Mouse (Mus musculus) heart, embryonic 14.5 days (tissue): ENCODE data around the gene Polg. TPM values are rescaled to one million over a fixed set of nuclear protein-coding genes. Genes with fewer than 3 reads are reported as not detected.

Source experiments
- ATAC-seq: fragments of 200-750 bp; cut with Nextera tagmentation; 2 replicates; pipeline ENCODE4 v1.8.0; 2017; ENCODE audit warnings: low read depth, moderate TSS enrichment; ENCODE audit not compliant: insufficient number of reproducible peaks, insufficient read depth, low FRiP score
- H3K27ac ChIP-seq, 2 experiments: fragments of 200-500 bp in 1 of 2; fragments of 300-500 bp in 1 of 2; sonication (generic) in 1 of 2; replicated peaks in 1 of 2; 2 replicates each; pipeline ENCODE4 v1.5.1; 2012 to 2014; ENCODE audit warnings: low read depth in 2 of 2, low read length in 2 of 2, control low read depth in 1 of 2, mild to moderate bottlenecking in 1 of 2, mixed read lengths in 1 of 2; ENCODE audit not compliant: control insufficient read depth in 1 of 2, insufficient read depth in 1 of 2
- H3K27me3 ChIP-seq: fragments of 300-500 bp; sonication (generic); 2 replicates; pipeline ENCODE4 v1.6.1; 2014; ENCODE audit warnings: mild to moderate bottlenecking, low read length, control low read depth; ENCODE audit not compliant: control insufficient read depth, insufficient read depth
- H3K36me3 ChIP-seq: fragments of 300-500 bp; sonication (generic); 2 replicates; pipeline ENCODE4 v1.6.1; 2014; ENCODE audit warnings: mild to moderate bottlenecking, control low read depth, low read length, mixed read lengths; ENCODE audit not compliant: control insufficient read depth, insufficient read depth
- H3K4me1 ChIP-seq, 2 experiments: fragments of 200-500 bp in 1 of 2; fragments of 300-500 bp in 1 of 2; sonication (generic) in 1 of 2; 2 replicates each; pipeline ENCODE4 v1.6.1; 2012 to 2014; ENCODE audit warnings: low read length in 2 of 2, control low read depth in 1 of 2, mixed read lengths in 1 of 2; ENCODE audit not compliant: control insufficient read depth in 2 of 2, insufficient read depth in 2 of 2
- H3K4me2 ChIP-seq: fragments of 300-500 bp; sonication (generic); 2 replicates; pipeline ENCODE4 v1.6.1; 2014; ENCODE audit warnings: mild to moderate bottlenecking, low read length
- H3K4me3 ChIP-seq, 2 experiments: fragments of 200-500 bp in 1 of 2; fragments of 300-500 bp in 1 of 2; sonication (generic) in 1 of 2; 2 replicates each; pipeline ENCODE4 v1.5.1; 2012 to 2014; ENCODE audit warnings: low read length in 2 of 2, mild to moderate bottlenecking in 2 of 2, control low read depth in 1 of 2, low read depth in 1 of 2, moderate library complexity in 1 of 2; ENCODE audit not compliant: control insufficient read depth in 1 of 2, insufficient read depth in 1 of 2
- H3K9ac ChIP-seq: fragments of 300-500 bp; sonication (generic); 2 replicates; pipeline ENCODE4 v1.6.1; 2014; ENCODE audit warnings: mild to moderate bottlenecking, low read length
- H3K9me3 ChIP-seq: fragments of 300-500 bp; sonication (generic); 2 replicates; pipeline ENCODE4 v1.6.1; 2016; ENCODE audit warnings: low read length, control low read depth; ENCODE audit not compliant: control insufficient read depth
- WGBS: fragments of 180-500 bp; shearing (Covaris S2); extraction: QIAGEN DNeasy Blood & Tissue Kit; methylation state at CpG from one replicate; pipeline ENCODE4 v1.1.7; 2014; 5-methylcytosine and 5-hydroxymethylcytosine counted together
- polyA plus RNA-seq: library from polyadenylated mRNA; unstranded; fragments of >200 nt; fragmentation: Nextera tagmentation; extraction: Ambion mirVana; gene quantifications from 2 replicates; pipeline ENCODE4 v1.2.1, GENCODE M21; 2014

The Polg gene
- polyA plus RNA-seq: 26.3 and 31.0 TPM in 2 replicates

GRCm38 (mm10) chr7:79466053-79466901, at the start of gene Polg:
Polg (minus strand) TSS chr7:79466362.
- H3K27me3 ChIP-seq: no peaks in the 10 kb centered on the region
- peak within 1 kb of the TSS; percentile 84 for H3K4me2 ChIP-seq
- peak; percentile 95 for ATAC-seq
- peaks cover 17 to 25% of the 10 kb centered on the region in 2 experiments for H3K4me1 ChIP-seq
- WGBS: under 1% methylated on average over 76 of the region's 76 CpGs
- peak within 1 kb of the TSS; percentile 71 to 81 for H3K27ac ChIP-seq
- H3K9me3 ChIP-seq: no peaks in the 10 kb centered on the region
- peak within 1 kb of the TSS; percentile 93 for H3K9ac ChIP-seq
- peaks cover 27% of the 10 kb centered on the region for H3K36me3 ChIP-seq
- peak within 1 kb of the TSS; percentile 83 to 97 for H3K4me3 ChIP-seq

- Histone ChIP-seq H3K4me3 (peak overlapping the region in 1 of 2 experiments; percentile 38; a peak in 3 of 4 replicates), H3K27me3 (peaks cover 84% of the 10 kb centered on the region), H3K9ac (no peak overlapping the region), H3K4me1 (peaks cover 13 to 19% of the 10 kb centered on the region in 2 experiments), H3K27ac (no peak overlapping the region), H3K36me3 (no peaks in the 10 kb centered on the region), H3K4me2 (peak overlapping the region; percentile 71), H3K9me3 (no peaks in the 10 kb centered on the region)
- WGBS: 44% methylated on average over 9 of the region's 9 CpGs
- no peak for ATAC-seq
Observed at GRCm38 (mm10) chr7:79515861-79516260, 49.7 kb upstream of the Polg start.

GRCm38 (mm10) chr7:79515221-79515743, 49.1 kb upstream of the Polg start:
- Histone ChIP-seq H3K9ac (no peak overlapping the region; the same call in 1 of the 2 replicates), H3K27me3 (peaks cover 89% of the 10 kb centered on the region), H3K9me3 (no peaks in the 10 kb centered on the region), H3K27ac (no peak overlapping the region), H3K4me1 (peaks cover 7 to 13% of the 10 kb centered on the region in 2 experiments), H3K4me2 (peak overlapping the region; percentile 71), H3K36me3 (no peaks in the 10 kb centered on the region), H3K4me3 (peak overlapping the region; percentile 35 to 38)
- 0 out of 2 replicates have a peak, but pooled peaks have one; percentile 12 for ATAC-seq
- 1% methylated on average over 56 of the region's 57 CpGs for WGBS

- Histone ChIP-seq H3K9ac (no peak overlapping the region), H3K36me3 (no peaks in the 10 kb centered on the region), H3K4me3 (no peak overlapping the region), H3K27me3 (peaks cover 98% of the 10 kb centered on the region), H3K4me2 (no peak overlapping the region), H3K9me3 (no peaks in the 10 kb centered on the region), H3K4me1 (peaks cover 2 to 4% of the 10 kb centered on the region in 2 experiments; a peak in 2 of 4 replicates), H3K27ac (no peak overlapping the region)
- 2% methylated on average over 20 of the region's 20 CpGs for WGBS
- ATAC-seq: no peak
Observed at GRCm38 (mm10) chr7:79514361-79514881, 48.3 kb upstream of the Polg start.

GRCm38 (mm10) chr7:79513466-79513865, 47.3 kb upstream of the Polg start:
- H3K27me3 ChIP-seq: peaks cover 100% of the 10 kb centered on the region
- no peaks in the 10 kb centered on the region for H3K9me3 ChIP-seq
- no peak overlapping the region for H3K4me2 ChIP-seq
- H3K4me3 ChIP-seq: no peak overlapping the region
- no peak for ATAC-seq
- WGBS: 4% methylated on average over 2 of the region's 2 CpGs
- H3K27ac ChIP-seq: no peak overlapping the region
- peaks cover 2 to 9% of the 10 kb centered on the region in 2 experiments; a peak in 3 of 4 replicates for H3K4me1 ChIP-seq
- H3K36me3 ChIP-seq: no peaks in the 10 kb centered on the region
- H3K9ac ChIP-seq: no peak overlapping the region

- peaks cover 2 to 11% of the 10 kb centered on the region in 2 experiments; a peak in 3 of 4 replicates for H3K4me1 ChIP-seq
- peaks cover 100% of the 10 kb centered on the region for H3K27me3 ChIP-seq
- no peak overlapping the region for H3K4me3 ChIP-seq
- no peak overlapping the region for H3K27ac ChIP-seq
- H3K4me2 ChIP-seq: no peak overlapping the region
- no peak overlapping the region for H3K9ac ChIP-seq
- no peaks in the 10 kb centered on the region for H3K36me3 ChIP-seq
- no peak for ATAC-seq
- no peaks in the 10 kb centered on the region for H3K9me3 ChIP-seq
- WGBS: 9% methylated on average over 4 of the region's 4 CpGs
Observed at GRCm38 (mm10) chr7:79512496-79512895, 46.3 kb upstream of the Polg start.

GRCm38 (mm10) chr7:79511656-79512055, 45.5 kb upstream of the Polg start:
- no peaks in the 10 kb centered on the region for H3K9me3 ChIP-seq
- WGBS: 13% methylated on average over 5 of the region's 5 CpGs
- no peaks in the 10 kb centered on the region for H3K36me3 ChIP-seq

More at GRCm38 (mm10) chr7:79511656-79512055, 45.5 kb upstream of the Polg start:
- Histone ChIP-seq H3K9ac (no peak overlapping the region), H3K27ac (no peak overlapping the region), H3K4me2 (no peak overlapping the region), H3K4me3 (no peak overlapping the region), H3K27me3 (peaks cover 100% of the 10 kb centered on the region), H3K4me1 (peaks cover 2 to 11% of the 10 kb centered on the region in 2 experiments; a peak in 3 of 4 replicates)
- no peak for ATAC-seq
